Mouse (Mus musculus): ENCODE measurements around the gene Ndel1.

GRCm38 (mm10) chr11:68896247-68896646, 24.6 kb upstream of the Ndel1 start:
- TF ChIP-seq MYOG (IDR thresholded peaks at IDR 0.05; ENCODE audit: control insufficient read depth, extremely low read depth, insufficient read length) (no peak), MYOD1 (IDR thresholded peaks at IDR 0.05; ENCODE audit: control insufficient read depth, insufficient read length, low read depth) (no peak), USF1 (IDR thresholded peaks at IDR 0.05; ENCODE audit: low read depth) (no peak), CTCF (IDR thresholded peaks at IDR 0.05; ENCODE audit: control insufficient read depth, insufficient read depth, insufficient read length) (no peak)

Data from C2C12 (cell line).